Mouse (Mus musculus) liver, embryonic 14.5 days (tissue): ENCODE measurements at regions not wholly inside any gene's neighbourhood (a gene's known extent, or its start where the extent isn't known, plus 50 kb on each side); places are given as distances from the start of the nearest gene placed in this dataset.

Experiments
- ATAC-seq: fragments of 200-750 bp; cut with Nextera tagmentation; 2 replicates; pipeline ENCODE4 v1.8.0; 2017; ENCODE audit warnings: moderate number of reproducible peaks, mild to moderate bottlenecking, moderate library complexity; ENCODE audit not compliant: insufficient read depth
- DNase-seq, 3 experiments: peaks; one replicate each; pipeline ENCODE4 v3.0.0-alpha.2; 2012 to 2013; ENCODE audit warnings: low read depth in 3 of 3, low spot score in 3 of 3
- H3K27ac ChIP-seq: fragments of 300-500 bp; sonication (generic); 2 replicates; pipeline ENCODE4 v1.5.1; 2014; ENCODE audit warnings: moderate library complexity, mild to moderate bottlenecking, control low read depth, inconsistent platforms
- H3K27me3 ChIP-seq: fragments of 300-500 bp; sonication (generic); 2 replicates; pipeline ENCODE4 v1.6.1; 2014; ENCODE audit warnings: mild to moderate bottlenecking, low read length, moderate library complexity; ENCODE audit not compliant: control insufficient read depth, insufficient read depth
- H3K36me3 ChIP-seq: fragments of 300-500 bp; sonication (generic); replicated peaks from 2 replicates; pipeline ENCODE4 v1.6.1; 2014; ENCODE audit warnings: low read depth; ENCODE audit not compliant: control insufficient read depth, insufficient read depth
- H3K4me1 ChIP-seq, 2 experiments: fragments of 200-500 bp in 1 of 2; fragments of 300-500 bp in 1 of 2; sonication (generic) in 1 of 2; replicated peaks; 2 replicates each; pipeline ENCODE4 v1.6.1; 2012 to 2014; ENCODE audit warnings: antibody characterized with exemption in 1 of 2, inconsistent platforms in 1 of 2, low read length in 1 of 2; ENCODE audit not compliant: control insufficient read depth in 2 of 2, insufficient read depth in 2 of 2
- H3K4me2 ChIP-seq: fragments of 300-500 bp; sonication (generic); 2 replicates; pipeline ENCODE4 v1.6.1; 2014; ENCODE audit warnings: low read depth, mild to moderate bottlenecking, control low read depth, moderate library complexity
- H3K4me3 ChIP-seq, 2 experiments: fragments of 200-500 bp in 1 of 2; fragments of 300-500 bp in 1 of 2; sonication (generic) in 1 of 2; 2 replicates each; pipeline ENCODE4 v1.5.1; 2012 to 2014; ENCODE audit warnings: low read depth in 2 of 2, low read length in 2 of 2, mild to moderate bottlenecking in 2 of 2, control low read depth in 1 of 2, inconsistent platforms in 1 of 2, moderate library complexity in 1 of 2; ENCODE audit not compliant: insufficient read depth in 1 of 2
- H3K9ac ChIP-seq: fragments of 300-500 bp; sonication (generic); replicated peaks from 2 replicates; pipeline ENCODE4 v1.6.1; 2014; ENCODE audit warnings: mild to moderate bottlenecking, control low read depth, moderate library complexity
- H3K9me3 ChIP-seq: fragments of 300-500 bp; sonication (generic); 2 replicates; pipeline ENCODE4 v1.6.1; 2016; ENCODE audit warnings: low read length, mixed read lengths; ENCODE audit not compliant: control insufficient read depth
- CTCF ChIP-seq: IDR thresholded peaks from 2 replicates; pipeline ENCODE4 v1.5.1; 2016; ENCODE audit warnings: antibody characterized with exemption, low read depth, control low read depth
- EP300 ChIP-seq: IDR thresholded peaks from 2 replicates; pipeline ENCODE4 v1.6.1; 2016; ENCODE audit warnings: antibody characterized with exemption, low read depth
- WGBS: fragments of 180-500 bp; shearing (Covaris S2); extraction: QIAGEN DNeasy Blood & Tissue Kit; methylation state at CpG from one replicate; pipeline ENCODE4 v1.1.7; 2014; ENCODE audit not compliant: insufficient replicate concordance; 5-methylcytosine and 5-hydroxymethylcytosine counted together

GRCm38 (mm10) chr12:27849537-27849936 lies 507.2 kb upstream of the Sox11 start:
- H3K36me3 ChIP-seq = no peaks in the 10 kb centered on the region
- DNase-seq (no peak), ATAC-seq (no peak)
- no peaks in the 10 kb centered on the region for H3K4me1 ChIP-seq
- TF ChIP-seq CTCF = 0 out of 2 replicates have a peak, but pooled peaks have one; percentile 33
- TF ChIP-seq EP300 = no peak
- H3K9ac ChIP-seq = no peak overlapping the region
- no peak overlapping the region for H3K27ac ChIP-seq
- H3K4me3 ChIP-seq = no peak overlapping the region
- no peaks in the 10 kb centered on the region for H3K27me3 ChIP-seq
- no peak overlapping the region for H3K4me2 ChIP-seq
- WGBS = 59% methylated on average over 3 of the region's 3 CpGs
- no peaks in the 10 kb centered on the region for H3K9me3 ChIP-seq

- H3K4me3 ChIP-seq = no peak overlapping the region
- no peaks in the 10 kb centered on the region for H3K9me3 ChIP-seq
- WGBS = 55% methylated on average over 3 of the region's 3 CpGs
- no peak overlapping the region for H3K27ac ChIP-seq
- TF ChIP-seq EP300 (no peak), CTCF (no peak)
- no peak overlapping the region for H3K4me2 ChIP-seq
- H3K36me3 ChIP-seq = no peaks in the 10 kb centered on the region
- DNase-seq (no peak), ATAC-seq (no peak)
- no peaks in the 10 kb centered on the region for H3K27me3 ChIP-seq
- H3K9ac ChIP-seq = no peak overlapping the region
- no peaks in the 10 kb centered on the region for H3K4me1 ChIP-seq
These were observed 506.7 kb upstream of the Sox11 start for GRCm38 (mm10) chr12:27849099-27849498.

- Histone ChIP-seq H3K27ac (no peak overlapping the region), H3K4me2 (no peak overlapping the region), H3K27me3 (no peaks in the 10 kb centered on the region), H3K9ac (no peak overlapping the region), H3K36me3 (no peaks in the 10 kb centered on the region), H3K9me3 (no peaks in the 10 kb centered on the region), H3K4me3 (no peak overlapping the region), H3K4me1 (no peaks in the 10 kb centered on the region)
- TF ChIP-seq EP300 (no peak), CTCF (no peak)
- 57% methylated on average over 5 of the region's 5 CpGs for WGBS
- DNase-seq = no peak
- no peak for ATAC-seq
These were observed 505.8 kb upstream of the Sox11 start for GRCm38 (mm10) chr12:27848141-27848540.

- no peaks in the 10 kb centered on the region for H3K27me3 ChIP-seq
- H3K9me3 ChIP-seq = no peaks in the 10 kb centered on the region
- no peaks in the 10 kb centered on the region for H3K36me3 ChIP-seq
- no peak overlapping the region for H3K27ac ChIP-seq
- H3K4me1 ChIP-seq = no peaks in the 10 kb centered on the region
- H3K4me2 ChIP-seq = no peak overlapping the region
- no peak overlapping the region for H3K9ac ChIP-seq
- TF ChIP-seq CTCF = no peak
- ATAC-seq (no peak), DNase-seq (no peak)
- WGBS = 48% methylated on average over 10 of the region's 10 CpGs
- no peak overlapping the region for H3K4me3 ChIP-seq
These were observed 505.0 kb upstream of the Sox11 start for GRCm38 (mm10) chr12:27847397-27847796.

GRCm38 (mm10) chr12:27844958-27845357 lies 502.6 kb upstream of the Sox11 start:
- Histone ChIP-seq H3K36me3 (no peaks in the 10 kb centered on the region), H3K4me2 (no peak overlapping the region), H3K9ac (no peak overlapping the region), H3K27me3 (no peaks in the 10 kb centered on the region), H3K27ac (no peak overlapping the region), H3K9me3 (no peaks in the 10 kb centered on the region), H3K4me3 (no peak overlapping the region), H3K4me1 (no peaks in the 10 kb centered on the region)
- TF ChIP-seq CTCF (no peak), EP300 (no peak)
- no peak for DNase-seq
- no peak for ATAC-seq

- H3K4me1 ChIP-seq = no peaks in the 10 kb centered on the region
- H3K27ac ChIP-seq = no peak overlapping the region
- no peaks in the 10 kb centered on the region for H3K27me3 ChIP-seq
- H3K4me3 ChIP-seq = no peak overlapping the region
- no peak for ATAC-seq
- no peak for DNase-seq
- TF ChIP-seq EP300 = no peak
- TF ChIP-seq CTCF = no peak
- no peaks in the 10 kb centered on the region for H3K36me3 ChIP-seq
- no peaks in the 10 kb centered on the region for H3K9me3 ChIP-seq
- H3K9ac ChIP-seq = no peak overlapping the region
- no peak overlapping the region for H3K4me2 ChIP-seq
These were observed 496.6 kb upstream of the Sox11 start for GRCm38 (mm10) chr12:27838955-27839354.
